In the genomic region with DNA sequence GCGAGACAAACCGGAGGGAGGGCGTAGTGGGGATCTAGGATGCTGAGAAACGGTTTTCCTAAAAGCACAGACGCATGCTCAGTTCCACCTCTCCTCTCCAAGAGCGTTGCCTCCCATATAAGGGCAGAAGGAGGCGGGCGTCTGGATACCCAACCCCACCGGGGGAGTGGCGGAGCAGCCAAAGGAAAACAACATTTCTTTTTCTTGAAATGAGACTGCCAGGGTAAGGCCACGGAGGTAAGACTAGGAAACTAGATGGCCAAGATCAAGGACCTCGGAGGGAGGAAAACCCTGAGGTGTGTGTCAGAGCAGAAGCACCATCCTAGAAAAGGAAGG, we compare ENCODE assay signal across 8 mouse cellular contexts. TPM values are rescaled to one million over a fixed set of nuclear protein-coding genes. Genes with fewer than 3 reads are reported as not detected.
DNase-seq lines count a peak whose midpoint lies in the region; ATAC-seq and TF ChIP-seq lines count a peak whose summit lies in the region.

No protein-coding gene starts in this region.

- no peak for TF ChIP-seq CTCF in lung, embryonic 14.5 days (IDR thresholded peaks at IDR 0.05; ENCODE audit: low read depth)

- no peaks in the 10 kb centered on the region for H3K9me3 ChIP-seq in hindbrain, embryonic 11.5 days (ENCODE audit: control insufficient read depth, low read length)
- H3K9me3 ChIP-seq in lung, embryonic 14.5 days (ENCODE audit: low read depth, low read length), result no peaks in the 10 kb centered on the region

- peaks cover 10% of the 10 kb centered on the region for H3K27me3 ChIP-seq in hindbrain, embryonic 11.5 days (ENCODE audit: control insufficient read depth, insufficient read depth, low read length)
- H3K27me3 ChIP-seq in lung, embryonic 14.5 days (ENCODE audit: insufficient read depth, low read length), result peaks cover 13% of the 10 kb centered on the region; the same call in 1 of the 2 replicates

- H3K36me3 ChIP-seq in hindbrain, embryonic 11.5 days (ENCODE audit: control insufficient read depth, insufficient read depth, low read length), result no peaks in the 10 kb centered on the region
- peaks cover 3% of the 10 kb centered on the region; the same call in 1 of the 2 replicates for H3K36me3 ChIP-seq in lung, embryonic 14.5 days (ENCODE audit: insufficient read depth)

- peak overlapping the region; percentile 91 for H3K4me2 ChIP-seq in hindbrain, embryonic 11.5 days (replicated peaks; ENCODE audit: low read depth, low read length)
- peak overlapping the region; percentile 100 for H3K4me2 ChIP-seq in lung, embryonic 14.5 days

- peak; percentile 84 for DNase-seq in Muller cell, postnatal 12 days (ENCODE audit: inconsistent ontology term)
- peak; percentile 91 for DNase-seq in cerebellum, adult 9-11 months
- DNase-seq in frontal cortex, postnatal 14 days (ENCODE audit: low spot score in 2 of 2), result peak; percentile 63 to 72
- DNase-seq in hindbrain, embryonic 11.5 days (ENCODE audit: low spot score), result peak; percentile 76
- peak; percentile 89 for DNase-seq in layer of hippocampus, adult 9-11 months
- peak; percentile 86 for DNase-seq in lung, embryonic 14.5 days
- peak; percentile 20 for DNase-seq in ovary, postnatal 10 days (ENCODE audit: low spot score)
- DNase-seq in urinary bladder, postnatal 25 days (ENCODE audit: low spot score), result peak; percentile 55

- H3K9ac ChIP-seq in hindbrain, embryonic 11.5 days (ENCODE audit: low read depth, low read length), result peak overlapping the region; percentile 52; the same call in 1 of the 2 replicates
- H3K9ac ChIP-seq in lung, embryonic 14.5 days, result no peak overlapping the region

- 2% methylated on average over 12 of the region's 12 CpGs for WGBS in hindbrain, embryonic 11.5 days
- 2% methylated on average over 12 of the region's 12 CpGs for WGBS in lung, embryonic 14.5 days

- 0 out of 2 replicates have a peak, but pooled peaks cover 6% of the 10 kb centered on the region for H3K4me1 ChIP-seq in hindbrain, embryonic 11.5 days (replicated peaks; ENCODE audit: control insufficient read depth, insufficient read depth, low read length)
- H3K4me1 ChIP-seq in lung, embryonic 14.5 days (ENCODE audit: insufficient read depth), result peaks cover 4% of the 10 kb centered on the region; the same call in 1 of the 2 replicates

- peak overlapping the region; percentile 39; the same call in 1 of the 2 replicates for H3K27ac ChIP-seq in hindbrain, embryonic 11.5 days (ENCODE audit: low read depth, low read length)
- H3K27ac ChIP-seq in lung, embryonic 14.5 days (ENCODE audit: low read depth), result no peak overlapping the region

- peak overlapping the region; percentile 20 for H3K4me3 ChIP-seq in hindbrain, embryonic 11.5 days (ENCODE audit: low read depth, low read length)
- H3K4me3 ChIP-seq in lung, embryonic 14.5 days (ENCODE audit: low read depth, low read length), result peak overlapping the region; percentile 21; the same call in 1 of the 2 replicates

- peak; percentile 50 for ATAC-seq in hindbrain, embryonic 11.5 days (ENCODE audit: low FRiP score)
- ATAC-seq in lung, embryonic 14.5 days (ENCODE audit: insufficient read depth), result peak; percentile 72

RNA-seq across cellular contexts. Expression of a gene that starts 38.1 kb away (rescaled TPM):
- 54.9 and 59.2 TPM in 2 replicates for polyA plus RNA-seq in hindbrain, embryonic 11.5 days (2014; fragmentation: Nextera tagmentation; extraction: Ambion mirVana)
- 53.7 and 55.3 TPM in 2 replicates for polyA plus RNA-seq in lung, embryonic 14.5 days (2014; fragmentation: Nextera tagmentation; extraction: Ambion mirVana)

RNA-seq across cellular contexts. Expression of a gene that starts 41.6 kb away (rescaled TPM):
- polyA plus RNA-seq in hindbrain, embryonic 11.5 days (2014; fragmentation: Nextera tagmentation; extraction: Ambion mirVana), result 25.2 and 31.0 TPM in 2 replicates
- polyA plus RNA-seq in lung, embryonic 14.5 days (2014; fragmentation: Nextera tagmentation; extraction: Ambion mirVana), result 11.6 and 12.1 TPM in 2 replicates

RNA-seq across cellular contexts. Expression of a gene that starts 48.7 kb away (rescaled TPM):
- polyA plus RNA-seq in hindbrain, embryonic 11.5 days (2014; fragmentation: Nextera tagmentation; extraction: Ambion mirVana), result 1.3 and 1.7 TPM in 2 replicates
- polyA plus RNA-seq in lung, embryonic 14.5 days (2014; fragmentation: Nextera tagmentation; extraction: Ambion mirVana), result 9.7 and 10.0 TPM in 2 replicates

RNA-seq across cellular contexts. Expression of a gene that starts 53.5 kb away (rescaled TPM):
- 5.9 and 7.4 TPM in 2 replicates for polyA plus RNA-seq in hindbrain, embryonic 11.5 days (2014; fragmentation: Nextera tagmentation; extraction: Ambion mirVana)
- 41.1 and 64.3 TPM in 2 replicates for polyA plus RNA-seq in lung, embryonic 14.5 days (2014; fragmentation: Nextera tagmentation; extraction: Ambion mirVana)

RNA-seq across cellular contexts. Expression of a gene that starts 54.5 kb away (rescaled TPM):
- 1.9 and 2.4 TPM in 2 replicates for polyA plus RNA-seq in hindbrain, embryonic 11.5 days (2014; fragmentation: Nextera tagmentation; extraction: Ambion mirVana)
- polyA plus RNA-seq in lung, embryonic 14.5 days (2014; fragmentation: Nextera tagmentation; extraction: Ambion mirVana), result 3.4 and 6.0 TPM in 2 replicates

Comparison
In these comparisons a context has a peak if more than half of its experiments do, and no peak if none do; other contexts are left out.
1. DNase-seq: peak in every context shown above with its lines; median percentile 91 in cerebellum, adult 9-11 months; 89 in layer of hippocampus, adult 9-11 months; 86 in lung, embryonic 14.5 days; 84 in Muller cell, postnatal 12 days; 76 in hindbrain, embryonic 11.5 days; 68 in frontal cortex, postnatal 14 days; 55 in urinary bladder, postnatal 25 days; 20 in ovary, postnatal 10 days.